Comparison of ENCODE assay signal across 24 mouse cellular contexts in genomic region chr16:76265874-76266273, GRCm38 (mm10).
DNase-seq lines count a peak whose midpoint lies in the region; ATAC-seq and TF ChIP-seq lines count a peak whose summit lies in the region.
"Had no signal": no experiment of that assay in that cellular context is flagged by ENCODE, and none has a peak within 500 bp of the region (broad histone marks: within the 10 kb centered on the region; RNA-seq: fewer than 3 reads in every experiment).

No protein-coding gene starts in this region.

- no peaks in the 10 kb centered on the region for H3K27me3 ChIP-seq in lung, embryonic 14.5 days (ENCODE audit: insufficient read depth, low read length)
- H3K27me3 ChIP-seq in midbrain, embryonic 11.5 days (ENCODE audit: control insufficient read depth, insufficient read depth, low read length), result no peaks in the 10 kb centered on the region
- H3K27me3 ChIP-seq in midbrain, embryonic 10.5 days (ENCODE audit: low read depth, poor library complexity, severe bottlenecking), result no peaks in the 10 kb centered on the region
- H3K27me3 ChIP-seq: embryonic facial prominence, embryonic 13.5 days; embryonic facial prominence, embryonic 15.5 days; forebrain, embryonic 12.5 days had no signal

- H3K9me3 ChIP-seq in lung, embryonic 14.5 days (ENCODE audit: low read depth, low read length), result no peaks in the 10 kb centered on the region
- no peaks in the 10 kb centered on the region for H3K9me3 ChIP-seq in midbrain, embryonic 11.5 days (ENCODE audit: control insufficient read depth, low read length)
- no peaks in the 10 kb centered on the region for H3K9me3 ChIP-seq in midbrain, embryonic 10.5 days (replicated peaks)
- H3K9me3 ChIP-seq: embryonic facial prominence, embryonic 13.5 days; embryonic facial prominence, embryonic 15.5 days; forebrain, embryonic 10.5 days; forebrain, embryonic 12.5 days had no signal

- H3K4me1 ChIP-seq in lung, embryonic 14.5 days (ENCODE audit: insufficient read depth), result no peaks in the 10 kb centered on the region
- no peaks in the 10 kb centered on the region for H3K4me1 ChIP-seq in lung, adult 2 months (ENCODE audit: control insufficient read depth, insufficient read depth, low read length)
- no peaks in the 10 kb centered on the region for H3K4me1 ChIP-seq in midbrain, embryonic 11.5 days (ENCODE audit: control insufficient read depth, insufficient read depth, low read length)
- no peaks in the 10 kb centered on the region for H3K4me1 ChIP-seq in midbrain, embryonic 10.5 days
- H3K4me1 ChIP-seq: embryonic facial prominence, embryonic 13.5 days; embryonic facial prominence, embryonic 15.5 days; forebrain, embryonic 10.5 days; forebrain, embryonic 12.5 days had no signal

- no peak for DNase-seq in lung, embryonic 14.5 days
- DNase-seq in lung, adult 2 months, result no peak
- peak; percentile 80 for DNase-seq in midbrain, embryonic 11.5 days (ENCODE audit: low spot score, missing footprints)
- DNase-seq in midbrain, embryonic 10.5 days (ENCODE audit: low spot score), result no peak
- DNase-seq in brain, embryonic 14.5 days (ENCODE audit: low read depth), result peak; percentile 4
- no peak for DNase-seq in heart, postnatal 25 days (ENCODE audit: low spot score)
- no peak for DNase-seq in cerebellum, postnatal 25 days
- DNase-seq: adrenal gland, adult 2 months; adrenal gland, postnatal 10 days; adrenal gland, postnatal 25 days; cerebellum, adult 11-12 months; cerebellum, adult 2 months; cerebellum, adult 9-10 months; cerebellum, postnatal 10 days; cerebellum, postnatal 36 days; embryo, embryonic 11 days had no signal

- H3K4me3 ChIP-seq in lung, embryonic 14.5 days (ENCODE audit: low read depth, low read length), result no peak overlapping the region
- no peak overlapping the region for H3K4me3 ChIP-seq in lung, adult 2 months (replicated peaks; ENCODE audit: extremely low read depth, low read depth, low read length)
- H3K4me3 ChIP-seq in midbrain, embryonic 11.5 days (ENCODE audit: low read depth, low read length), result no peak overlapping the region
- no peak overlapping the region for H3K4me3 ChIP-seq in midbrain, embryonic 10.5 days
- H3K4me3 ChIP-seq: embryonic facial prominence, embryonic 13.5 days; embryonic facial prominence, embryonic 15.5 days; erythroblast, embryonic 14.5 days; forebrain, embryonic 10.5 days; forebrain, embryonic 12.5 days had no signal

- intact Hi-C loops in heart, postnatal 25 days (cut with DNase I), result no loop called here

- H3K4me2 ChIP-seq in lung, embryonic 14.5 days, result no peak overlapping the region
- no peak overlapping the region for H3K4me2 ChIP-seq in midbrain, embryonic 11.5 days
- H3K4me2 ChIP-seq: embryonic facial prominence, embryonic 13.5 days; embryonic facial prominence, embryonic 15.5 days; forebrain, embryonic 12.5 days had no signal

- WGBS in lung, embryonic 14.5 days, result 33% methylated on average over 2 of the region's 2 CpGs
- WGBS in lung, adult 2 months, result 52% methylated on average over 2 of the region's 2 CpGs
- WGBS in midbrain, embryonic 11.5 days, result 35% methylated on average over 2 of the region's 2 CpGs
- 42% methylated on average over 2 of the region's 2 CpGs for WGBS in midbrain, embryonic 10.5 days

- no peak overlapping the region for H3K27ac ChIP-seq in lung, embryonic 14.5 days (ENCODE audit: low read depth)
- no peak overlapping the region for H3K27ac ChIP-seq in midbrain, embryonic 11.5 days (ENCODE audit: low read depth, low read length)
- no peak overlapping the region for H3K27ac ChIP-seq in midbrain, embryonic 10.5 days (replicated peaks)
- H3K27ac ChIP-seq: embryonic facial prominence, embryonic 13.5 days; embryonic facial prominence, embryonic 15.5 days; forebrain, embryonic 10.5 days; forebrain, embryonic 12.5 days had no signal

- no peak for TF ChIP-seq POLR2A in lung, adult 2 months (IDR thresholded peaks at IDR 0.05; ENCODE audit: borderline replicate concordance, extremely low read depth, low read depth, low read length)
- TF ChIP-seq POLR2A in brain, embryonic 14.5 days (IDR thresholded peaks at IDR 0.05; ENCODE audit: borderline replicate concordance, extremely low read depth, insufficient read depth, insufficient read length, poor library complexity, severe bottlenecking), result no peak

- no peak for TF ChIP-seq CTCF in lung, embryonic 14.5 days (IDR thresholded peaks at IDR 0.05; ENCODE audit: low read depth)
- TF ChIP-seq CTCF in lung, adult 2 months (IDR thresholded peaks at IDR 0.05; ENCODE audit: insufficient read depth, low read length), result no peak
- no peak for TF ChIP-seq CTCF in brain, embryonic 14.5 days (IDR thresholded peaks at IDR 0.05; ENCODE audit: borderline replicate concordance, extremely low read depth, insufficient read depth, insufficient read length)

- no peaks in the 10 kb centered on the region for H3K36me3 ChIP-seq in lung, embryonic 14.5 days (ENCODE audit: insufficient read depth)
- H3K36me3 ChIP-seq in midbrain, embryonic 11.5 days (ENCODE audit: control insufficient read depth, insufficient read depth, low read length), result no peaks in the 10 kb centered on the region
- H3K36me3 ChIP-seq in midbrain, embryonic 10.5 days, result no peaks in the 10 kb centered on the region
- H3K36me3 ChIP-seq: embryonic facial prominence, embryonic 13.5 days; embryonic facial prominence, embryonic 15.5 days; forebrain, embryonic 10.5 days; forebrain, embryonic 12.5 days had no signal

- peak; percentile 62 for ATAC-seq in lung, embryonic 14.5 days (ENCODE audit: insufficient read depth)
- ATAC-seq in midbrain, embryonic 11.5 days (ENCODE audit: low FRiP score), result no peak
- peak; percentile 33; the same call in 1 of the 2 replicates for ATAC-seq in granulocyte monocyte progenitor cell, adult 5-6 weeks (replicated peaks; ENCODE audit: poor library complexity, severe bottlenecking)
- ATAC-seq: forebrain, embryonic 14.5 days; forebrain, embryonic 16.5 days had no signal

- no peak overlapping the region for H3K9ac ChIP-seq in lung, embryonic 14.5 days
- no peak overlapping the region for H3K9ac ChIP-seq in midbrain, embryonic 11.5 days (ENCODE audit: low read length)
- H3K9ac ChIP-seq: embryonic facial prominence, embryonic 13.5 days; embryonic facial prominence, embryonic 15.5 days; forebrain, embryonic 12.5 days had no signal

Comparison
In these comparisons a context has a peak if more than half of its experiments do, and no peak if none do; other contexts are left out.
1. DNase-seq: peak in midbrain, embryonic 11.5 days (single experiment) and brain, embryonic 14.5 days (single experiment); none in lung, embryonic 14.5 days (single experiment), lung, adult 2 months (single experiment), midbrain, embryonic 10.5 days (single experiment), heart, postnatal 25 days (single experiment) and cerebellum, postnatal 25 days (0 of 2).